In the genomic region with DNA sequence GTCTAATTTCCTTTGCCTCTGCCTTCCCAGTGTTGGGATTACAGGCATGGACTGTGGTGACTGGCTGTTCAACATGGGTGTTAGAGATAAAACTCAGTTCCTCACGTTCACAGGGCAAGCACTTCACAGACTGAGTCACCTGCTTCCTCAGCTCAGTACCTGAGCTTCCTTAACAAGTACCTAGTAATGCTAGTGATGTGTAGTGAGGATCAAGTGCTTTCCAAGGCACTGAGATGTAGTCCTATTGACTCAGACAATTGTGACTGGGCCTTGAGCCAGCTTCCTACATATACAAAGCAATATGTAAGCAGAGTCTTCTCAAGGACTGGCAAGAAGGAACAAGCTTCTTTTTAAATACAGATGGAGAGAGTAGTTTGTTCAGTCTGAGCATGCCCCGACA, we compare ENCODE assay signal across 17 mouse cellular contexts.
DNase-seq lines count a peak whose midpoint lies in the region; ATAC-seq and TF ChIP-seq lines count a peak whose summit lies in the region.
"Had no signal": no experiment of that assay in that cellular context is flagged by ENCODE, and none has a peak within 500 bp of the region (broad histone marks: within the 10 kb centered on the region; RNA-seq: fewer than 3 reads in every experiment).

No protein-coding gene starts in this region.

- no peak for TF ChIP-seq CTCF in left cerebral cortex, adult 2 months (IDR thresholded peaks at IDR 0.05)
- no peak for TF ChIP-seq CTCF in cortical plate, adult 2 months (IDR thresholded peaks at IDR 0.05; ENCODE audit: extremely low read depth, insufficient read depth, low read length)

- ATAC-seq in monocyte, adult 5-6 weeks (replicated peaks; ENCODE audit: insufficient number of reproducible peaks, low FRiP score, low TSS enrichment, poor library complexity, severe bottlenecking) = no peak

- H3K4me3 ChIP-seq in left cerebral cortex, adult 2 months = no peak overlapping the region
- H3K4me3 ChIP-seq in cortical plate, adult 2 months (ENCODE audit: insufficient read depth, low read length) = no peak overlapping the region
- H3K4me3 ChIP-seq: hindbrain, embryonic 12.5 days; limb, embryonic 12.5 days; liver, embryonic 15.5 days; megakaryocyte, embryonic 14.5 days; neural tube, embryonic 15.5 days had no signal

- intact Hi-C loops in left cerebral cortex, adult 2 months (cut with DNase I) = no loop called here
- intact Hi-C loops in left cerebral cortex, postnatal 10 days (cut with DNase I) = no loop called here

- H3K27ac ChIP-seq in left cerebral cortex, adult 2 months = peak overlapping the region; percentile 45; the same call in 1 of the 2 replicates
- H3K27ac ChIP-seq in cortical plate, adult 2 months (ENCODE audit: insufficient read depth, low read length) = peak overlapping the region; percentile 48; the same call in 1 of the 2 replicates
- H3K27ac ChIP-seq: hindbrain, embryonic 12.5 days; limb, embryonic 12.5 days; liver, embryonic 15.5 days; neural tube, embryonic 15.5 days had no signal

- peak in 1 of 2 experiments; percentile 32 for DNase-seq in left cerebral cortex, adult 2 months (ENCODE audit: extremely low spot score in 1 of 2, low spot score in 2 of 2)
- DNase-seq in left cerebral cortex, postnatal 10 days (ENCODE audit: extremely low spot score in 1 of 2, low spot score in 2 of 2) = no peak
- peak; percentile 15 for DNase-seq in 416B (ENCODE audit: low read depth)
- DNase-seq in right cerebral cortex, postnatal 25 days = peak; percentile 36
- DNase-seq in embryo, embryonic 11 days = no peak
- DNase-seq: adrenal gland, postnatal 14 days; cerebellum, postnatal 10 days; kidney, adult 11 months; kidney, postnatal 10 days; layer of hippocampus, postnatal 36 days had no signal

- TF ChIP-seq POLR2A in cortical plate, adult 2 months (IDR thresholded peaks at IDR 0.05; ENCODE audit: extremely low read depth, insufficient read depth, low read length) = no peak

- H3K4me1 ChIP-seq in cortical plate, adult 2 months (ENCODE audit: control insufficient read depth, insufficient read depth, low read length) = peaks cover 8% of the 10 kb centered on the region
- H3K4me1 ChIP-seq: limb, embryonic 12.5 days; liver, embryonic 15.5 days; neural tube, embryonic 15.5 days had no signal

Comparison
In these comparisons a context has a peak if more than half of its experiments do, and no peak if none do; other contexts are left out.
1. DNase-seq: peak in 416B (single experiment) and right cerebral cortex, postnatal 25 days (single experiment); none in left cerebral cortex, postnatal 10 days (0 of 2) and embryo, embryonic 11 days (single experiment).